Mouse (Mus musculus): ENCODE results near the gene 1700014D04Rik.
"Not testable (repeated sequence)": the region's sequence is repeated elsewhere in the genome, so short reads cannot be mapped to it uniquely, and the experiment has no call there.

Gene 1700014D04Rik
- long read RNA-seq, experiment 1, result 0 reads
- long read RNA-seq, experiment 2, result 0 reads

- intact Hi-C loops (cut with DNase I), result no loop called here
Measured at GRCm38 (mm10) chr13:59746711-59747110, at the start of gene 1700014D04Rik. Gene 1700014D04Rik, minus strand, starts transcription at chr13:59746752.

GRCm38 (mm10) chr13:59795807-59796465, 49.4 kb upstream of the 1700014D04Rik start:
- intact Hi-C loops (cut with DNase I), result loop anchor here (5.0 kb wide), 1 partner anchor 174 kb away; no protein-coding TSS in a partner anchor

GRCm38 (mm10) chr13:59794786-59795185, 48.2 kb upstream of the 1700014D04Rik start:
- intact Hi-C loops (cut with DNase I), result loop anchor here (5.0 kb wide), 1 partner anchor 172 kb away; no protein-coding TSS in a partner anchor

GRCm38 (mm10) chr13:59782145-59782544, 35.6 kb upstream of the 1700014D04Rik start, which contains the start of gene Gm49354:
Gene Gm49354, minus strand, starts transcription at chr13:59782245.
- intact Hi-C loops (cut with DNase I), result no loop called here

GRCm38 (mm10) chr13:59779744-59780264, 33.3 kb upstream of the 1700014D04Rik start:
- intact Hi-C loops (cut with DNase I), result not testable (repeated sequence)

GRCm38 (mm10) chr13:59779213-59779612, 32.7 kb upstream of the 1700014D04Rik start:
- intact Hi-C loops (cut with DNase I), result no loop called here

GRCm38 (mm10) chr13:59775168-59775567, 28.6 kb upstream of the 1700014D04Rik start:
- intact Hi-C loops (cut with DNase I), result no loop called here

- intact Hi-C loops (cut with DNase I), result no loop called here
Measured at GRCm38 (mm10) chr13:59771257-59771656, 24.7 kb upstream of the 1700014D04Rik start.

GRCm38 (mm10) chr13:59770847-59771246, 24.3 kb upstream of the 1700014D04Rik start:
- intact Hi-C loops (cut with DNase I), result no loop called here

- intact Hi-C loops (cut with DNase I), result no loop called here
Measured at GRCm38 (mm10) chr13:59770164-59770562, 23.6 kb upstream of the 1700014D04Rik start.

GRCm38 (mm10) chr13:59769296-59770163, 23.0 kb upstream of the 1700014D04Rik start, which contains the start of gene Isca1:
Gene Isca1, minus strand, starts transcription at chr13:59769810.
- intact Hi-C loops (cut with DNase I), result loop anchor here (5.0 kb wide), 1 partner anchor 182 kb away; the partner anchor contains the start of genes Agtpbp1 and Naa35

- intact Hi-C loops (cut with DNase I), result loop anchor here (5.0 kb wide), 1 partner anchor 181 kb away; the partner anchor contains the start of genes Agtpbp1 and Naa35
Measured at GRCm38 (mm10) chr13:59768531-59768930, 22.0 kb upstream of the 1700014D04Rik start.

- intact Hi-C loops (cut with DNase I), result loop anchor here (5.0 kb wide), 1 partner anchor 180 kb away; the partner anchor contains the start of genes Agtpbp1 and Naa35
Measured at GRCm38 (mm10) chr13:59766786-59767515, 20.4 kb upstream of the 1700014D04Rik start.

- intact Hi-C loops (cut with DNase I), result no loop called here
Measured at GRCm38 (mm10) chr13:59762791-59763190, 16.2 kb upstream of the 1700014D04Rik start.

- intact Hi-C loops (cut with DNase I), result no loop called here
Measured at GRCm38 (mm10) chr13:59756906-59757305, 10.4 kb upstream of the 1700014D04Rik start.

GRCm38 (mm10) chr13:59750310-59750709, 3.8 kb upstream of the 1700014D04Rik start:
- intact Hi-C loops (cut with DNase I), result no loop called here

- intact Hi-C loops (cut with DNase I), result no loop called here
Measured at GRCm38 (mm10) chr13:59746164-59746563, 388 bp downstream of the 1700014D04Rik start.

- intact Hi-C loops (cut with DNase I), result no loop called here
Measured at GRCm38 (mm10) chr13:59745462-59745861, 1.1 kb downstream of the 1700014D04Rik start.

- intact Hi-C loops (cut with DNase I), result no loop called here
Measured at GRCm38 (mm10) chr13:59741697-59742096, 4.9 kb downstream of the 1700014D04Rik start.

- intact Hi-C loops (cut with DNase I), result no loop called here
Measured at GRCm38 (mm10) chr13:59741096-59741495, 5.5 kb downstream of the 1700014D04Rik start.

- intact Hi-C loops (cut with DNase I), result no loop called here
Measured at GRCm38 (mm10) chr13:59739397-59739796, 7.2 kb downstream of the 1700014D04Rik start.
